Mouse (Mus musculus): Measurements from ENCODE around the gene Krt2. TPM values are rescaled to one million over a fixed set of nuclear protein-coding genes. Genes with fewer than 3 reads are reported as not detected.
A peak's percentile ranks its signal among the peaks of the same experiment; 100 is the strongest.

The Krt2 gene
- polyA plus RNA-seq, 2 experiments = not detected

DNA sequence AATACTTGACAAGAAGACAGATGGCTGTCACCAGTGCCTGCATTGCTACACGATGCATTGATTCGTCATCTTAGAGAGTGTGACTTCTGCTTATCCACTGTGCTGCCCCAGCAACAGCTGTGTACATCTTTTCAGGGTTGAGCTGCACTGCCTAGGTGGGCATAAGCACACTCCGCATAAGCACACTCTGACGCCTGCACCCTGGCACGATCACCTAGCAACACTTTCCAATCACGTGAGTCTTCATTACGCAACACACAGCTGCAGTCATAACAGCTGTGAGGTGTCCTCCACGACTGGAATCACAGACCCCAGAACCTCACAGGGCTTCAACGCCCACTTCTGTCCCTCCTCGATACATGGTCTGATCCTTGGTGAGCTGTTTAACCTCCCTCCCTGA, 44.5 kb downstream of the Krt2 start:
- Histone ChIP-seq H3K9ac (replicated peaks) (no peak overlapping the region), H3K4me3 (ENCODE audit: insufficient read depth in 1 of 2, low read depth in 2 of 2, low read length in 2 of 2) (no peak overlapping the region), H3K36me3 (replicated peaks; ENCODE audit: control insufficient read depth, insufficient read depth, low read depth) (no peaks in the 10 kb centered on the region), H3K27ac (no peak overlapping the region), H3K9me3 (ENCODE audit: control insufficient read depth, low read length) (no peaks in the 10 kb centered on the region), H3K27me3 (ENCODE audit: control insufficient read depth, insufficient read depth, low read length) (no peaks in the 10 kb centered on the region), H3K4me1 (replicated peaks; ENCODE audit: control insufficient read depth in 2 of 2, insufficient read depth in 2 of 2, low read length in 1 of 2) (no peaks in the 10 kb centered on the region), H3K4me2 (ENCODE audit: low read depth) (no peak overlapping the region)
- 59% methylated on average over 10 of the region's 10 CpGs for WGBS (ENCODE audit: insufficient replicate concordance)
- TF ChIP-seq EP300 (IDR thresholded peaks at IDR 0.05; ENCODE audit: low read depth) (no peak), CTCF (IDR thresholded peaks at IDR 0.05; ENCODE audit: low read depth) (no peak)
- DNase-seq (ENCODE audit: low read depth in 3 of 3, low spot score in 3 of 3) (no peak), ATAC-seq (ENCODE audit: insufficient read depth) (no peak)

DNA sequence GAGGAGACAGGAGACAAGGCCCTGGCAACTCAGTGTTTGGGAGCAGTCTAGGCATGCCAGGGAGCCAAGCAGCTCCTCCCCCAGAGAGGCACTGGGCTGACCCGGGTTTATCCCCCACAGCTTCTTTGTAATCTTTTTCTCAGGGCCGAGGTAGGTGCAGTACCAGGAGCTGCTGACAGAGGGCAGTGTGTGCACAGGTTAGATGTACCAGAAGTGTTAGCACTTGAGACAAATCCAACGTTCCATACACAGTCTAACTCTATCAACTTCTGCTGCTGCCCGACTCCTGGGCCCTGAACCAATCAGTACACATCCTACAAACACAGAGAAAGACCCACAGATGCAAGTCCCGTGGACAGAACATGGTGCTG, 45.3 kb downstream of the Krt2 start:
- ATAC-seq (ENCODE audit: insufficient read depth) (no peak), DNase-seq (ENCODE audit: low read depth in 3 of 3, low spot score in 3 of 3) (peak; percentile 29 to 36 (median 32))
- Histone ChIP-seq H3K36me3 (replicated peaks; ENCODE audit: control insufficient read depth, insufficient read depth, low read depth) (no peaks in the 10 kb centered on the region), H3K9me3 (ENCODE audit: control insufficient read depth, low read length) (no peaks in the 10 kb centered on the region), H3K27me3 (ENCODE audit: control insufficient read depth, insufficient read depth, low read length) (no peaks in the 10 kb centered on the region), H3K27ac (no peak overlapping the region), H3K4me2 (ENCODE audit: low read depth) (no peak overlapping the region), H3K4me1 (replicated peaks; ENCODE audit: control insufficient read depth in 2 of 2, insufficient read depth in 2 of 2, low read length in 1 of 2) (no peaks in the 10 kb centered on the region), H3K4me3 (ENCODE audit: insufficient read depth in 1 of 2, low read depth in 2 of 2, low read length in 2 of 2) (no peak overlapping the region), H3K9ac (replicated peaks) (no peak overlapping the region)
- 7% methylated on average over 5 of the region's 5 CpGs for WGBS (ENCODE audit: insufficient replicate concordance)
- TF ChIP-seq EP300 (IDR thresholded peaks at IDR 0.05; ENCODE audit: low read depth) (no peak), CTCF (IDR thresholded peaks at IDR 0.05; ENCODE audit: low read depth) (peak; percentile 86)

DNA sequence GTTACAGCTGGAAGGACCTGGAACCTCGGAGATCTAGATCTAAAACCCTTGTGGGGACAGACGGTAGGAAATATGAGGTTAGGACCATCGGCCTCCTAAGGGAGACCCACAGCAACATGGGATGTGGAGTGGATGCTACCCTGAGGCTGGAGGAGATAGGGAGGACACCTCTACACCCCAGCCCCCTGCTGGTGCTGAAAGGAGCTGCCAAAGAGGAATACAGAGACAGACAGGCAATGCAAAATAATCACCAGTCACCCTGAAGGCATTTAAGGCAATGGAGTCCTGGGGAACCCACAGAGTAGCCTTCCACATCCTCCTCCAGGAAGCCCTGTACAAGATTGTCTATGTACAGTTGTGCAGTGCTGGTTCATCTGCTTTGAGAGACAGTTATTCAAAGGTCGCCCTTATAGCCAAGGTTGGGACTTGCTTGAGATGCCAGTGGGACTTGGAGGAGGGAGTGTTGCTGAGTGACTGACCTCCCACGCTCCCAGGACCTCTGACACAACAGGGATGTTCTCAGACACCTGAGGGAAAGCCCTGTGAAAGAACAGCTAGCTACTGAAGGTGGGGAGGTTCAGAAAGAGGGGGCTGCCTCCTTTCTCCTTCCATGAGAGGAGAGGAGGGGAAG, 45.8 kb downstream of the Krt2 start:
- Histone ChIP-seq H3K27ac (no peak overlapping the region), H3K4me3 (ENCODE audit: insufficient read depth in 1 of 2, low read depth in 2 of 2, low read length in 2 of 2) (no peak overlapping the region), H3K36me3 (replicated peaks; ENCODE audit: control insufficient read depth, insufficient read depth, low read depth) (no peaks in the 10 kb centered on the region), H3K4me2 (ENCODE audit: low read depth) (no peak overlapping the region), H3K4me1 (replicated peaks; ENCODE audit: control insufficient read depth in 2 of 2, insufficient read depth in 2 of 2, low read length in 1 of 2) (no peaks in the 10 kb centered on the region), H3K9me3 (ENCODE audit: control insufficient read depth, low read length) (no peaks in the 10 kb centered on the region), H3K9ac (replicated peaks) (no peak overlapping the region), H3K27me3 (ENCODE audit: control insufficient read depth, insufficient read depth, low read length) (no peaks in the 10 kb centered on the region)
- ATAC-seq (ENCODE audit: insufficient read depth) = no peak
- peak in 1 of 3 experiments; percentile 4 for DNase-seq (ENCODE audit: low read depth in 3 of 3, low spot score in 3 of 3)
- TF ChIP-seq EP300 (IDR thresholded peaks at IDR 0.05; ENCODE audit: low read depth) = no peak
- TF ChIP-seq CTCF (IDR thresholded peaks at IDR 0.05; ENCODE audit: low read depth) = peak; percentile 38; the same call in 1 of the 2 replicates
- 50% methylated on average over 5 of the region's 5 CpGs for WGBS (ENCODE audit: insufficient replicate concordance)

DNA sequence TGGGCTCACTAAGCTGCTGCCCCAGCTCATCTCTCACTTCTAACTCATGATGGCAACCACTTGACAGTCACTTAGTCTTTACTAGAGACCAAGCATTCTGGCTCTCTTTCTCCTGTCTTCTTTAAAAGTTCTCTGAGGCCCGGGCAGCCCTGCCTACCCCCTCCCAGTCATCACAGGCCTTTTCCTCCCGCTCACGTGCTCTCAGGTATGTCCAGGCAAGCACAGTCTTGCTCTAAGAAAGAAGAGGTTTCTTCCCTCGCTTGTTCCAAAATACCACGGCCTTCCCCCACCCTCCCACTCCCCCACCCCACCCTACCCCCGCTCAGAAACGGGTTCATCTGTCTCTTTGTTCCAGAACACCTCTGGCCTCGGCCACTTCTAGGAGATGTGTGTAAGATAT, 47.7 kb downstream of the Krt2 start:
- H3K4me3 ChIP-seq (ENCODE audit: insufficient read depth in 1 of 2, low read depth in 2 of 2, low read length in 2 of 2) = no peak overlapping the region
- no peak for ATAC-seq (ENCODE audit: insufficient read depth)
- no peaks in the 10 kb centered on the region for H3K36me3 ChIP-seq (replicated peaks; ENCODE audit: control insufficient read depth, insufficient read depth, low read depth)
- H3K4me1 ChIP-seq (replicated peaks; ENCODE audit: control insufficient read depth in 2 of 2, insufficient read depth in 2 of 2, low read length in 1 of 2) = no peaks in the 10 kb centered on the region
- 39% methylated on average over 8 of the region's 8 CpGs for WGBS (ENCODE audit: insufficient replicate concordance)
- no peak overlapping the region for H3K4me2 ChIP-seq (ENCODE audit: low read depth)
- H3K27me3 ChIP-seq (ENCODE audit: control insufficient read depth, insufficient read depth, low read length) = no peaks in the 10 kb centered on the region
- no peak overlapping the region for H3K27ac ChIP-seq
- DNase-seq (ENCODE audit: low read depth in 3 of 3, low spot score in 3 of 3) = no peak
- H3K9me3 ChIP-seq (ENCODE audit: control insufficient read depth, low read length) = no peaks in the 10 kb centered on the region
- TF ChIP-seq EP300 (IDR thresholded peaks at IDR 0.05; ENCODE audit: low read depth) = no peak
- no peak overlapping the region for H3K9ac ChIP-seq (replicated peaks)

Other genes starting within 250 kb of the Krt2 start
- gene Krt75, start 244.3 kb downstream of the Krt2 start, polyA plus RNA-seq (2012; rRNA removed) = not detected in 2 replicates
- not detected in 2 replicates for gene Krt75, start 244.3 kb downstream of the Krt2 start, polyA plus RNA-seq (2014; fragmentation: Nextera tagmentation; extraction: Ambion mirVana)
- gene Gm5414, start 190.0 kb downstream of the Krt2 start, polyA plus RNA-seq (2012; rRNA removed) = not detected in 2 replicates
- not detected in 2 replicates for gene Gm5414, start 190.0 kb downstream of the Krt2 start, polyA plus RNA-seq (2014; fragmentation: Nextera tagmentation; extraction: Ambion mirVana)
- not detected in 2 replicates for gene Gm5478, start 170.8 kb downstream of the Krt2 start, polyA plus RNA-seq (2012; rRNA removed)
- gene Gm5478, start 170.8 kb downstream of the Krt2 start, polyA plus RNA-seq (2014; fragmentation: Nextera tagmentation; extraction: Ambion mirVana) = not detected in 2 replicates
- gene Krt6b, start 137.9 kb downstream of the Krt2 start, polyA plus RNA-seq (2012; rRNA removed) = not detected in 2 replicates
- gene Krt6b, start 137.9 kb downstream of the Krt2 start, polyA plus RNA-seq (2014; fragmentation: Nextera tagmentation; extraction: Ambion mirVana) = not detected in 2 replicates
- 0.01 TPM in 1 of 2 replicates, not detected in the other for gene Krt6a, start 123.9 kb downstream of the Krt2 start, polyA plus RNA-seq (2012; rRNA removed)
- not detected in 2 replicates for gene Krt6a, start 123.9 kb downstream of the Krt2 start, polyA plus RNA-seq (2014; fragmentation: Nextera tagmentation; extraction: Ambion mirVana)
- 0.36 and 0.45 TPM in 2 replicates for gene Krt5, start 105.3 kb downstream of the Krt2 start, polyA plus RNA-seq (2012; rRNA removed)
- not detected in 2 replicates for gene Krt5, start 105.3 kb downstream of the Krt2 start, polyA plus RNA-seq (2014; fragmentation: Nextera tagmentation; extraction: Ambion mirVana)
- gene Krt71, start 75.1 kb downstream of the Krt2 start, polyA plus RNA-seq (2012; rRNA removed) = not detected in 2 replicates
- gene Krt71, start 75.1 kb downstream of the Krt2 start, polyA plus RNA-seq (2014; fragmentation: Nextera tagmentation; extraction: Ambion mirVana) = not detected in 2 replicates
- not detected in 2 replicates for gene Krt72, start 31.7 kb downstream of the Krt2 start, polyA plus RNA-seq (2012; rRNA removed)
- gene Krt72, start 31.7 kb downstream of the Krt2 start, polyA plus RNA-seq (2014; fragmentation: Nextera tagmentation; extraction: Ambion mirVana) = not detected in 2 replicates
- gene Krt73, start 15.8 kb downstream of the Krt2 start, polyA plus RNA-seq (2012; rRNA removed) = not detected in 2 replicates
- not detected in 2 replicates for gene Krt73, start 15.8 kb downstream of the Krt2 start, polyA plus RNA-seq (2014; fragmentation: Nextera tagmentation; extraction: Ambion mirVana)
- 0.02 and 0.04 TPM in 2 replicates for gene Krt1, start 32.6 kb upstream of the Krt2 start, polyA plus RNA-seq (2012; rRNA removed)
- not detected in 2 replicates for gene Krt1, start 32.6 kb upstream of the Krt2 start, polyA plus RNA-seq (2014; fragmentation: Nextera tagmentation; extraction: Ambion mirVana)
- 0.01 TPM in 2 replicates for gene Krt77, start 51.5 kb upstream of the Krt2 start, polyA plus RNA-seq (2012; rRNA removed)
- not detected in 2 replicates for gene Krt77, start 51.5 kb upstream of the Krt2 start, polyA plus RNA-seq (2014; fragmentation: Nextera tagmentation; extraction: Ambion mirVana)
- not detected in 2 replicates for gene Krt76, start 74.8 kb upstream of the Krt2 start, polyA plus RNA-seq (2012; rRNA removed)
- gene Krt76, start 74.8 kb upstream of the Krt2 start, polyA plus RNA-seq (2014; fragmentation: Nextera tagmentation; extraction: Ambion mirVana) = not detected in 2 replicates
- 0.06 and 0.11 TPM in 2 replicates for gene Krt4, start 106.6 kb upstream of the Krt2 start, polyA plus RNA-seq (2012; rRNA removed)
- gene Krt4, start 106.6 kb upstream of the Krt2 start, polyA plus RNA-seq (2014; fragmentation: Nextera tagmentation; extraction: Ambion mirVana) = not detected in 2 replicates
- not detected in 2 replicates for gene Krt79, start 122.2 kb upstream of the Krt2 start, polyA plus RNA-seq (2012; rRNA removed)
- gene Krt79, start 122.2 kb upstream of the Krt2 start, polyA plus RNA-seq (2014; fragmentation: Nextera tagmentation; extraction: Ambion mirVana) = not detected in 2 replicates
- gene Krt78, start 136.1 kb upstream of the Krt2 start, polyA plus RNA-seq (2012; rRNA removed) = not detected in 2 replicates
- gene Krt78, start 136.1 kb upstream of the Krt2 start, polyA plus RNA-seq (2014; fragmentation: Nextera tagmentation; extraction: Ambion mirVana) = not detected in 2 replicates
- gene Krt8, start 186.3 kb upstream of the Krt2 start, polyA plus RNA-seq (2012; rRNA removed) = 37.8 and 40.5 TPM in 2 replicates
- 98.1 and 102 TPM in 2 replicates for gene Krt8, start 186.3 kb upstream of the Krt2 start, polyA plus RNA-seq (2014; fragmentation: Nextera tagmentation; extraction: Ambion mirVana)
- gene Krt18, start 210.0 kb upstream of the Krt2 start, polyA plus RNA-seq (2012; rRNA removed) = 25.8 and 31.5 TPM in 2 replicates
- gene Krt18, start 210.0 kb upstream of the Krt2 start, polyA plus RNA-seq (2014; fragmentation: Nextera tagmentation; extraction: Ambion mirVana) = 86.9 and 87.6 TPM in 2 replicates

Data from liver, embryonic 14.5 days (tissue).